Mouse (Mus musculus): ENCODE data around the gene Pln. TPM values are rescaled to one million over a fixed set of nuclear protein-coding genes. Genes with fewer than 3 reads are reported as not detected.

The Pln gene
- polyA plus RNA-seq, 1 experiment from 2014 or later, result 1.9 TPM

DNA sequence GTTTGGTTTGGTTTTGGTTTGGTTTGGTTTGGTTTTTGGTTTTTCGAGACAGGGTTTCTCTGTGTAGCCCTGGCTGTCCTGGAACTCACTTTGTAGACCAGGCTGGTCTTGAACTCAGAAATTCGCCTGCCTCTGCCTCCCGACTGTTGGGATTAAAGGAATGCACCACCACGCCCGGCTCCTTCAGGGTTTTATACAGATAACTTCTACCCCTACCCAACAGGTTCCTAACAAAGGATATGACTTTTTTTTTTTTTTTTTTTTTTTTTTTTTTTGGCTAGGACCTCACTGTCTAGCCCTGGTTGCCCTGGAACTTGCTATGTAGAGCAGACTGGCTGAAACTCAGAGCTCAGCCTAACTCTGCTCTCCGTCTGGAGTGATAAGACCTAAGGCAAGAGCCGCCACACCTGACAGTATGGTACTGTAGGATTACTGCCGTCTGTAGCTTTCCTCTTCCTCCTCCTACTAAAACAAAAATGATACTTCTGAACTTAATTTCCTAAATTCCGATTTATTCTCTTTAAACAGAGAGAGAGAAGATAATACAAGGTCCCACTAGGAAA, 4.8 kb downstream of the Pln start:
- no peak overlapping the region for H3K27ac ChIP-seq (replicated peaks)
- no peaks in the 10 kb centered on the region for H3K36me3 ChIP-seq
- no peak overlapping the region for H3K9ac ChIP-seq (replicated peaks)
- no peaks in the 10 kb centered on the region for H3K9me3 ChIP-seq
- no peaks in the 10 kb centered on the region; the same call in 1 of the 2 replicates for H3K4me1 ChIP-seq
- 89% methylated on average over 9 of the region's 9 CpGs for WGBS
- ATAC-seq (replicated peaks), result no peak
- H3K4me2 ChIP-seq (replicated peaks), result no peak overlapping the region
- no peak overlapping the region for H3K4me3 ChIP-seq
- no peaks in the 10 kb centered on the region for H3K27me3 ChIP-seq

DNA sequence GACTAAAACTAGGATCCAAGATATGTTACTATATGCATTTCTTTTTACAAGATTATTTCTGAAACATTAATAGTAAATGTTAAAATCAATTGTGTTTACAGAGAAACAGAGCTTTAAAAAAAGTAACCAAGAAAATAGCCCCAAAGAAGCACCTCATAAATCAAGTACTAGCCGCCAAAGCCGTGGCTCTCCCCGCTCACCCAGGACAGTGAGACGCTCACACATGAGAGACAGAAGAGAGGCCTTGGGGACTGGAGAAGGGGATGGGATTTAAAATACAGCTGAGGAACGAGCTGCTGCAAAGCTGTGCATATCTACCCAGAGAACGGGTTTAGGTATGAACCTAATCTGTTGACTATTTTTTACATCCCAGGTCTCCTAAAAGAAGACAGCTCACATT, 5.9 kb downstream of the Pln start:
- 86% methylated on average over 6 of the region's 6 CpGs for WGBS
- no peak for ATAC-seq (replicated peaks)

GRCm38 (mm10) chr10:53343865-53344264, 6.4 kb downstream of the Pln start:
- peaks cover 3% of the 10 kb centered on the region for H3K4me1 ChIP-seq
- no peak overlapping the region for H3K9ac ChIP-seq (replicated peaks)
- H3K27me3 ChIP-seq, result no peaks in the 10 kb centered on the region
- H3K27ac ChIP-seq (replicated peaks), result no peak overlapping the region
- no peak overlapping the region for H3K4me2 ChIP-seq (replicated peaks)
- no peaks in the 10 kb centered on the region for H3K9me3 ChIP-seq
- no peak for ATAC-seq (replicated peaks)
- WGBS, result 54% methylated on average over 10 of the region's 10 CpGs
- no peak overlapping the region for H3K4me3 ChIP-seq
- H3K36me3 ChIP-seq, result peaks cover 4% of the 10 kb centered on the region; the same call in 1 of the 2 replicates

More for the DNA sequence above, 5.9 kb downstream of the Pln start:
- peaks cover under 1% of the 10 kb centered on the region for H3K4me1 ChIP-seq
- no peak overlapping the region for H3K4me2 ChIP-seq (replicated peaks)
- no peak overlapping the region for H3K4me3 ChIP-seq
- H3K27ac ChIP-seq (replicated peaks), result no peak overlapping the region
- H3K9me3 ChIP-seq, result no peaks in the 10 kb centered on the region
- no peak overlapping the region for H3K9ac ChIP-seq (replicated peaks)
- peaks cover 4% of the 10 kb centered on the region; the same call in 1 of the 2 replicates for H3K36me3 ChIP-seq
- no peaks in the 10 kb centered on the region for H3K27me3 ChIP-seq

DNA sequence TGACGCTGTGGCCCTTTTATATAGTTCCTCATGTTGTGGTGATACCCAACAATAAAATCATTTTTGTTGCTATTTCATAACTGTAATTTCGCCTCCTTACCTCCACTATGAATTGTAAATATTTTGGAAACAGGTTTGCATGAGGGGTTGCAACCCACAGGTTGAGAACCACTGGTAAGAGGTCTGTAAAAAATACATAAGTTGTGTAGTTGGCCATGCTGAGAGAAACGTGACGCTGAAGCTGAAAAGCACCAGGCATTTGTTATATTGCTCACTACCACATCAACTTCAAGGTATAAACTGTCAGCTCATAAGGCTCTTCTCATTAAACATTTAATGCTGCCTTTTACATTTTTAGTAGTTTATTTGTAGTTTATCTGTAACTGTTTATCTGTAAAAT, 8.0 kb downstream of the Pln start:
- H3K36me3 ChIP-seq, result peaks cover 4% of the 10 kb centered on the region; the same call in 1 of the 2 replicates
- H3K4me1 ChIP-seq, result peaks cover 3% of the 10 kb centered on the region
- 88% methylated on average over 4 of the region's 4 CpGs for WGBS
- H3K4me3 ChIP-seq, result no peak overlapping the region
- H3K27me3 ChIP-seq, result no peaks in the 10 kb centered on the region
- H3K9me3 ChIP-seq, result no peaks in the 10 kb centered on the region
- no peak overlapping the region for H3K4me2 ChIP-seq (replicated peaks)
- no peak overlapping the region for H3K27ac ChIP-seq (replicated peaks)
- H3K9ac ChIP-seq (replicated peaks), result no peak overlapping the region
- no peak for ATAC-seq (replicated peaks)

GRCm38 (mm10) chr10:53346506-53346905, 9.0 kb downstream of the Pln start:
- WGBS, result 52% methylated on average over 3 of the region's 3 CpGs
- H3K4me1 ChIP-seq, result peaks cover 3% of the 10 kb centered on the region
- H3K27me3 ChIP-seq, result no peaks in the 10 kb centered on the region
- H3K4me3 ChIP-seq, result no peak overlapping the region
- peak; percentile 47 for ATAC-seq (replicated peaks)
- H3K9me3 ChIP-seq, result no peaks in the 10 kb centered on the region
- peaks cover 4% of the 10 kb centered on the region; the same call in 1 of the 2 replicates for H3K36me3 ChIP-seq
- no peak overlapping the region for H3K9ac ChIP-seq (replicated peaks)
- H3K27ac ChIP-seq (replicated peaks), result no peak overlapping the region
- no peak overlapping the region for H3K4me2 ChIP-seq (replicated peaks)

DNA sequence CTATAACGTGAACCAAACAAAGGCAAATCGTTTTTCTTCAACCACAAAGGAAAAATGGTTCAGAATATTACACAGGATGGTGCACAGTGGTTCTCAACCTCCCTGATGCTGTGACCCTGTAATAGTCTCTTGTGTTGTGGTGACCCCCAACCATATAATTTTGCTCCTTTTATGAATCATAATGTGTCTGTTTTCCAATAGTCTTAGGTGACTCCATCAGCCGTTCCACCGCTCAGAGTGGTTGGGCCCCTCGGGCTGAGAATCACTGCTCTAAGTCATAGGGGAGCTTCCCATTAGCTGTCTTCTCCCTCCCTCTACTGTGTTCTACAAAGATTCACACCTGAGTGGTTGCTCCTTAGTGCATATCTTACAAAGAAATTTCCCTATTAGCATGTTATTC, 9.4 kb downstream of the Pln start:
- H3K4me2 ChIP-seq (replicated peaks), result no peak overlapping the region
- H3K9me3 ChIP-seq, result no peaks in the 10 kb centered on the region
- no peak overlapping the region for H3K4me3 ChIP-seq
- WGBS, result 85% methylated on average over 5 of the region's 5 CpGs
- ATAC-seq (replicated peaks), result no peak; the same call in 1 of the 2 replicates
- peaks cover 4% of the 10 kb centered on the region; the same call in 1 of the 2 replicates for H3K36me3 ChIP-seq
- no peaks in the 10 kb centered on the region for H3K27me3 ChIP-seq
- H3K9ac ChIP-seq (replicated peaks), result no peak overlapping the region
- peaks cover 3% of the 10 kb centered on the region; the same call in 1 of the 2 replicates for H3K4me1 ChIP-seq
- no peak overlapping the region for H3K27ac ChIP-seq (replicated peaks)

GRCm38 (mm10) chr10:53347787-53348755, 10.6 kb downstream of the Pln start:
- ATAC-seq (replicated peaks), result peak; percentile 76
- H3K9me3 ChIP-seq, result no peaks in the 10 kb centered on the region
- H3K27me3 ChIP-seq, result no peaks in the 10 kb centered on the region
- H3K4me2 ChIP-seq (replicated peaks), result no peak overlapping the region
- H3K27ac ChIP-seq (replicated peaks), result no peak overlapping the region
- H3K4me1 ChIP-seq, result peaks cover 3% of the 10 kb centered on the region; the same call in 1 of the 2 replicates
- no peak overlapping the region for H3K4me3 ChIP-seq
- WGBS, result 58% methylated on average over 10 of the region's 10 CpGs
- peaks cover 4% of the 10 kb centered on the region; the same call in 1 of the 2 replicates for H3K36me3 ChIP-seq
- no peak overlapping the region for H3K9ac ChIP-seq (replicated peaks)

- Histone ChIP-seq H3K27ac (replicated peaks) (no peak overlapping the region), H3K27me3 (no peaks in the 10 kb centered on the region), H3K36me3 (peaks cover 4% of the 10 kb centered on the region; the same call in 1 of the 2 replicates), H3K9ac (replicated peaks) (no peak overlapping the region), H3K4me2 (replicated peaks) (no peak overlapping the region), H3K4me1 (peaks cover 3% of the 10 kb centered on the region; the same call in 1 of the 2 replicates), H3K4me3 (no peak overlapping the region), H3K9me3 (no peaks in the 10 kb centered on the region)
- no peak for ATAC-seq (replicated peaks)
- 96% methylated on average over 1 of the region's 1 CpGs for WGBS
Measured at GRCm38 (mm10) chr10:53349254-53349653, 11.8 kb downstream of the Pln start.

GRCm38 (mm10) chr10:53353665-53354064, 16.2 kb downstream of the Pln start:
- no peak overlapping the region for H3K4me3 ChIP-seq
- 83% methylated on average over 3 of the region's 3 CpGs for WGBS
- H3K4me2 ChIP-seq (replicated peaks), result no peak overlapping the region
- H3K27me3 ChIP-seq, result no peaks in the 10 kb centered on the region
- H3K9me3 ChIP-seq, result no peaks in the 10 kb centered on the region
- H3K27ac ChIP-seq (replicated peaks), result no peak overlapping the region
- no peaks in the 10 kb centered on the region for H3K4me1 ChIP-seq
- H3K9ac ChIP-seq (replicated peaks), result no peak overlapping the region
- peaks cover 9% of the 10 kb centered on the region for H3K36me3 ChIP-seq
- ATAC-seq (replicated peaks), result no peak

DNA sequence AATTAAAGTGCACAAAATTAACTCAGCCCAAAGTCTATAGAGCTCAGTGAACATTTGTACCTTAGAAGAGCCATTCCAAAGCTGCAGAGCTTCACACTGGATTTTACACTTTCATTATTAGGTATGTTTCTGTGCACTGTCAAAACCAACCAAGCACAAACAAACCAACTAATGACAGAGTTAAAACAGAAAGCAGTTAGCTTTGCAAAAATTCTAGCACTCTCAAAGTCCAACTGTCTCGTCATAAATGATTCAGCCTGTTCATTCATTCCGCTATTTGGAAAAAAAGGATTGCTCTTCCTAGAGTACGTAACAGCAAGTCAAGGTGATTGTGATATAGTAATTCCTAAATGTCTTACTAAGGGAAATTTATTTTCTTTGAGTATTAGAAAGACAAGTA, 21.5 kb downstream of the Pln start:
- Histone ChIP-seq H3K27ac (replicated peaks) (no peak overlapping the region), H3K4me2 (replicated peaks) (no peak overlapping the region), H3K27me3 (no peaks in the 10 kb centered on the region), H3K9me3 (no peaks in the 10 kb centered on the region), H3K9ac (replicated peaks) (no peak overlapping the region), H3K4me3 (no peak overlapping the region), H3K4me1 (no peaks in the 10 kb centered on the region), H3K36me3 (peaks cover 9% of the 10 kb centered on the region)
- ATAC-seq (replicated peaks), result no peak
- WGBS, result 92% methylated on average over 3 of the region's 3 CpGs

GRCm38 (mm10) chr10:53364311-53364710, 26.8 kb downstream of the Pln start:
- Histone ChIP-seq H3K9ac (replicated peaks) (no peak overlapping the region), H3K27ac (replicated peaks) (no peak overlapping the region)

GRCm38 (mm10) chr10:53367265-53367664, 29.8 kb downstream of the Pln start:
- Histone ChIP-seq H3K4me1 (no peaks in the 10 kb centered on the region), H3K27ac (replicated peaks) (no peak overlapping the region), H3K9me3 (no peaks in the 10 kb centered on the region), H3K9ac (replicated peaks) (no peak overlapping the region), H3K36me3 (peaks cover 7% of the 10 kb centered on the region; the same call in 1 of the 2 replicates), H3K4me3 (no peak overlapping the region), H3K4me2 (replicated peaks) (no peak overlapping the region), H3K27me3 (no peaks in the 10 kb centered on the region)
- 96% methylated on average over 2 of the region's 2 CpGs for WGBS
- ATAC-seq (replicated peaks), result no peak

More at GRCm38 (mm10) chr10:53364311-53364710, 26.8 kb downstream of the Pln start:
- Histone ChIP-seq H3K9me3 (no peaks in the 10 kb centered on the region), H3K36me3 (no peaks in the 10 kb centered on the region), H3K4me2 (replicated peaks) (no peak overlapping the region), H3K4me1 (no peaks in the 10 kb centered on the region), H3K4me3 (no peak overlapping the region), H3K27me3 (no peaks in the 10 kb centered on the region)
- ATAC-seq (replicated peaks), result no peak
